Mouse (Mus musculus) liver, embryonic 14 days (tissue): ENCODE data around the gene Pate3. TPM values are rescaled to one million over a fixed set of nuclear protein-coding genes. Genes with fewer than 3 reads are reported as not detected.

ENCODE experiments used
- polyA plus RNA-seq: library from polyadenylated mRNA; depleted of rRNA; stranded (reverse); fragments of >200 nt; gene quantifications from 2 replicates; pipeline ENCODE4 v1.2.3, GENCODE M21; 2012; rRNA removed

Gene Pate3
- not detected in 2 replicates for polyA plus RNA-seq

DNA sequence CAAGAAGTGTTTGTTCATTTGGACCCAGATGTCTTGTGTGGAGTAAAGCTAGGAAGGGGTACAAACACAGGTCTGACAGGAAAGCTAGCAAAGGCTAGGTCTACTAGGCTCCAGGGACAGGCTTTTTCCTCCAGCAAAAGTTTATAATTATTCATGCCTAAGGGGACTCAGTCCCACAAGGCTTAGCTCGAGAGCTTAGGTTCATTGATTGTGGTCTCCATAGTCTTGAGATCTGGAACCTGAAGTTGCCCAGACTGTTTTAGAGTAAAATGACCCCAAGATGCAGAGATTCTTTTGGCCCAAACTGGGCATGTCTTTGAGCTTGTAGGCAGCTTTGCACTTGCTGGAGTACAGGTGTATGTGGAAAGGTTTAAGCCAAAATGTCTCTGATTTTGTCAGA lies at the start of gene Pate3:
Gene Pate3 (minus strand): TSS at position 101 of the 400 bp plus-strand sequence.

DNA sequence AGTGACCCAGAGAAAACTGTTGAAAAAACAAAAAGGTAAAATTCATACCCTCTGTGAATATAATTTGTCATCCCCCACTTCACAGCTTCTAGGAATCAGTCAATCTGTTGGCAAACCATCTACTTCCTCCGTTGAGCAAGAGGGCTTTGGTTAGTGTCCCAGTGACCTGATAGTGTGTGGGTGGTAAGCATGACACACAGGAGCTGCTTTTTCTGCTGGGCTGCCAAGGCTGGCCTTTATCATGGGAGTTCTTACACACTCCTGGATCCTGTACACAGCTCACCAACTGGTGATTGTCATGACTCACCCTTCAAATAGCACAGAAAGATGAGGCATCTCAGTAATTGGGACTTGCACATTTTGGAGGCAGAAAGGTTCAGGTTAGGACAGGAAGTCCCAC lies 39.0 kb upstream of the Pate3 start, which contains the start of gene Pate1:
Gene Pate1 (minus strand): TSS at position 378 of the 400 bp plus-strand sequence.

DNA sequence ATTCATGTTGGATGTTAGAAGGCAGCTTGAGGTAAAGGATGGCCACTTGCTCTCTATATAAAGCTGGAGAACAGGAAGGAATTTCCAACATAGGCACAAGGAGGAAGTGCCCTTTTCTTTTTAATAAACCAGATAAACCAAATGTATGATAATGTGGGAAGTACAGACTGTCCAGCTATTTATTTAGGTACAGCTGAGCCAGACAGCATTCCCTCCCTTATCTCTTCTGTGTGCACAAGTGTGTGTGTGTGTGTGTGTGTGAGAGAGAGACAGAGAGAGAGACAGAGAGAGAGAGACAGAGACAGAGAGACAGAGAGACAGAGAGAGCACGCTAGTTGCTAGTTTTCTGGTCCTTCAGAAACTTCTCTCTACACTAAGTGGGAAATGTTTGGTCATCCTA lies 36.2 kb downstream of the Pate3 start, which contains the start of gene Pate4:
Gene Pate4 (minus strand): TSS at position 101 of the 400 bp plus-strand sequence.

Other genes with a start within 250 kb of the Pate3 start
- gene Cdon, start 227.1 kb downstream of the Pate3 start, polyA plus RNA-seq: 0.47 and 0.93 TPM in 2 replicates
- not detected in 2 replicates for gene Gm1113, start 129.9 kb downstream of the Pate3 start, polyA plus RNA-seq
- gene Ddx25, start 89.7 kb downstream of the Pate3 start, polyA plus RNA-seq: 0.10 TPM in 2 replicates
- gene Pus3, start 89.6 kb downstream of the Pate3 start, polyA plus RNA-seq: 6.8 and 7.5 TPM in 2 replicates
- gene Pate2, start 77.9 kb downstream of the Pate3 start, polyA plus RNA-seq: 0.13 and 0.18 TPM in 2 replicates
- 4.1 and 5.1 TPM in 2 replicates for gene Hyls1, start 77.8 kb downstream of the Pate3 start, polyA plus RNA-seq
- not detected in 2 replicates for gene Pate4, start 36.3 kb downstream of the Pate3 start, polyA plus RNA-seq
- not detected in 2 replicates for gene Pate1, start 39.2 kb upstream of the Pate3 start, polyA plus RNA-seq
- not detected in 2 replicates for gene Gm17677, start 92.8 kb upstream of the Pate3 start, polyA plus RNA-seq
- gene Gm17727, start 129.9 kb upstream of the Pate3 start, polyA plus RNA-seq: not detected in 2 replicates
- not detected in 2 replicates for gene Gm27235, start 141.9 kb upstream of the Pate3 start, polyA plus RNA-seq
- gene D730048I06Rik, start 141.9 kb upstream of the Pate3 start, polyA plus RNA-seq: not detected in 2 replicates
- gene 9230110F15Rik, start 195.9 kb upstream of the Pate3 start, polyA plus RNA-seq: not detected in 2 replicates